Mouse (Mus musculus): ENCODE data around the gene Coq8a. TPM values are rescaled to one million over a fixed set of nuclear protein-coding genes. Genes with fewer than 3 reads are reported as not detected.

Coq8a gene
- polyA plus RNA-seq (2012; rRNA removed; ENCODE audit: low replicate concordance) = 57.3 and 344 TPM in 2 replicates

GRCm38 (mm10) chr1:180198959-180199714, at the start of gene Coq8a:
TSS of gene Coq8a (minus strand) at chr1:180199602.

Other genes starting within 250 kb of the Coq8a start
- 13.9 and 15.3 TPM in 2 replicates for gene Cdc42bpa, start 239.1 kb downstream of the Coq8a start, polyA plus RNA-seq (2012; rRNA removed; ENCODE audit: low replicate concordance)
- gene Psen2, start 63.8 kb upstream of the Coq8a start, polyA plus RNA-seq (2012; rRNA removed; ENCODE audit: low replicate concordance) = 120 and 122 TPM in 2 replicates
- 22.4 and 30.3 TPM in 2 replicates for gene Itpkb, start 130.9 kb upstream of the Coq8a start, polyA plus RNA-seq (2012; rRNA removed; ENCODE audit: low replicate concordance)